Mouse (Mus musculus): ENCODE data around the gene Atp8a2.
"Not testable (repeated sequence)": the region's sequence is repeated elsewhere in the genome, so short reads cannot be mapped to it uniquely, and the experiment has no call there.

Atp8a2 gene

DNA sequence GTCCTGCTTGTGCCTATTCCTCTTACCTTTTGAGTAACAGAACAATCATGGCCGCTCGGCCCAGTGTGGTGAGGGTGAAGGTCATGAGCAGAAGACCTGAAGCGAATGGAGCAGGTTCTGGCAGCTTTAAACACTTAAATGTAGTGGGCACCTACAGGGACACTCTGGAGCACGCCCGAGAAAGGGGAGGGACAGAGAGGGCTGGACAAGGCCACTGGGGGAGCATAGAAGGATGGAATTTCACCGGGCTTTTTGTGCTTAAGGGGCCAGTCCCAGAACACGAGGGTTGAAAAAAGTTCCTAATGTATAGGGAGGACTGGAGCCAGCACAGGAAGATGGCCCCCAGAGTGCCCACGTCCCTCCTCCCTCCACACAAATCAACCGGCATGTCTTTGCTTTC, 563.0 kb downstream of the Atp8a2 start:
- DNase-seq, result no peak

DNA sequence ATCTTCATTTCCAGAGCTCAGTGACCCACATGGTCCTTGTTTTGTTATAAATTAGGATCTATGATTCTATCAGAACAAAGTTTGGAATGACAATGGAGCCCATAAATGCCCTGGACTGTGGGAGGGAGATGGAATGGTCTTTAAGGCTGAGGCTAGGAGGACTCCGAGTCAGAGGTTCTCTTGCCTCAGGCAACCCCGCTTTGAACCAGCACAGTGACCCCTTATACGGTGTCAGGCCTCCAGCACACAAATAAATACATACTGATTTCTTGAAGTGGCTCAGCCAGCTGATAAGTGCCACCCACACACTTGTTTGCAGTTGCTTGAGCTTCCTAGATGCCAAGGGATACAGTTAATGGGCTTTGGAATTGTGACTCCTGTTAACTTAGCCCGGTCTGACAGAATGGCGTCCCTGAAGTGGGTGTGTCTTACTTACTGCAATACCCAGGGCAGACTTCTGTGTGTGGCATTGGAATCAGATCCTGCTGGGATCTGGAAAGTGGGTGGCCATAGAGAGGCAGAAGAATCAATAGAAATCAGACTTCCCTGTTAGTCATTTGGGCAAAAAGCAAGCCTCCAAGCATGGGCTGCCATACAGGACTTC, 563.6 kb downstream of the Atp8a2 start:
- no peak for DNase-seq

GRCm38 (mm10) chr14:59632067-59632466, 564.9 kb downstream of the Atp8a2 start:
- no peak for DNase-seq

- no peak for DNase-seq
Observed at GRCm38 (mm10) chr14:59630096-59630495, 566.9 kb downstream of the Atp8a2 start.

DNA sequence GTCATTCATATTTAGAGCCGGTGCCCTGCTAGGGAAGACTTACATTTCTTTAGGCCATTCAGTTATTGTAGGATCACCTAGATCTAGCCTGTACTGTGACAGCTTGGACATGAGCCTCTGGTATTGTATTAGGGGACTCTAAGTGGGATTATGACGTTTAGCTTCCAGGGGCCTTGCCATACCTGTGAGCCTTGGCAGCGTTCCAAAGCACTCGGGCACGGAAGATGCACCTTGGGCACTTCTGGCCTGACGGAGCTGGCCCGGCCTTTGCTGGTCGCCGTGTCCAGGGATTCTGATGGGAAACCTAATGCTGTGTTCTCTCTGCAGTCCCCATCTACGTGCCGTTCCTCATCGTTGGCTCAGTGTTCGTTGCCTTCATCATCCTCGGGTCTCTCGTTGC, 567.7 kb downstream of the Atp8a2 start:
- no peak for DNase-seq

- DNase-seq, result peak; percentile 45 to 84
Observed at GRCm38 (mm10) chr14:59627823-59628222, 569.2 kb downstream of the Atp8a2 start.

DNA sequence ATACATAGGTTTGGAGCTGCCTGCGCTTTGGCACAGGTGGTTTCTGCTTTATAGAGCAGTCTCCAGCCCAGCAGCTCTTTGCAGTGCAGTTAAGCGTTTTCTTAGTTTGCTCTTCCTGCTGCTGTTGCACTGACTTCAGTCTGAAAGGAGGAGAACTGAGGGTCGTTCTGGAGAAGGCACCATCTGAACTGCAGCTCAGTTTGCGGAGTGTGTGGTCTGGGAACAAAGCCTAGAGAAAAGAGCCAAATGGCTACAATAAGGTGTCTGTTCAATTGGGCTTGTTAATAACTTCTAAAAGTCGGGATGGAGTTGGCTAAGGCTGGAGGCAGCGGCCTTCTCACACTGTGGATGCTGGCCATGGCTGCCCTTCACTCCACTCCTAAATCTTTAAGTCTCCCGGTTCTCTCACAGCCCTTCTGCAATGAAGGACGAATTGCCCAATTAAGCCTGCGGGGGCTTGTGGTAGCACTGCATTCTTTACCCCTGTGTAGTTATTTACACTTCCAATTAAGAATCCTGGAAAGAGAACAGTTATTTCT, 569.8 kb downstream of the Atp8a2 start:
- no peak for DNase-seq

DNA sequence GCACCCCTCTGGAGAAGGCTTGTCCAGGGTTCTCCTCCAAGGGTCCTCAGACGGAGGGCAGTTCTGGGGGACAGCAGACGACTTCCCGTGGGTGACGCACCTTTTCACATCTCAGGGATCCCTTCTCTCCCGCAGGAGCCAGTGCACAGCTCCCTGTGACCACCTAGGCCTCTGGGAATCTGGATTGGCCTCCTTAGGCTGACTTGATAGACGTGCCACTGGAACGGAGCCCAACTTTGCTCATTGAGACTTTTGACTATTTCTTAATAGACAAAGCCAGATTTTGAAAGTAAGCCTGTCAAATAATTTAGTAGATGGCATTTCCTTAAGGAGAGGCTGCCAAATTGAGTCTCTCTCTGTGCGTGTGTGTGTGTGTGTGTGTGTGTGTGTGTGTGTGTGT, 570.3 kb downstream of the Atp8a2 start:
- DNase-seq, result peak; percentile 42 to 59

- peak; percentile 42 to 54 for DNase-seq
Observed at GRCm38 (mm10) chr14:59625806-59626364, 571.1 kb downstream of the Atp8a2 start.

DNA sequence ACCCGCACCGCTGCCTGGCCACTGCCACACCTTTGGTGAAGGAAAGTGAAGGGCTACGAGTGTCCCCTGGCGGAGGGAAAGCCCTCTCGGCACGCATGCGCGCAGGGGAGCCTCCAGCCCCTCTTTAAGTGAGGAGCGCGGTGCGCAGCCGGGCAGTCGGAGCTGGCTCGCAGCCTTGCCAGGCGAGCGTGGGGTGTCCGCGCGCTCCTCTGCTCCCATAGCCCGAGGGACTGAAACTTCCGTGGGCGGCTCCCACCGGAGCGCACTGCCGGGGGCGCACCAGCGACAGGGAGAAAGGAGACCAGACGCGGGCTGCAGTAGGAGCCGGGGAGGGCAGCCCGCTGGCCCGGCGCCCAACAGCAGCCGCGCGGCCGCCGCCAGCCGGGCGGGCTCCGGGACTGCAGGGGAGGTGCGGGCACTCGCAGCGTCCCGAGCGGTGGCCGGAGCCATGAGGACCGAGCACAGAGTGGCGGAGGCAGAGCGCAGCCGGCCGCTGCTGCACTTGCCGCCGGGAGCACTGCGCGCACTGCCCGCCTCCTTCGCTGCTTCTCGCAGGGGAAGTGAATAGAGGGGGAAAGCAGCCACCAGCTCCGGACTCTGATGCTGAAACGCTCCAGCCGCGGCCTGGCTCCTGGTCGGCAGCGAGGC, 571.7 kb downstream of the Atp8a2 start, which contains the start of gene Shisa2:
Shisa2 (plus strand) TSS at position 151 of the 648 bp plus-strand sequence.
- peak; percentile 82 to 90 for DNase-seq

DNA sequence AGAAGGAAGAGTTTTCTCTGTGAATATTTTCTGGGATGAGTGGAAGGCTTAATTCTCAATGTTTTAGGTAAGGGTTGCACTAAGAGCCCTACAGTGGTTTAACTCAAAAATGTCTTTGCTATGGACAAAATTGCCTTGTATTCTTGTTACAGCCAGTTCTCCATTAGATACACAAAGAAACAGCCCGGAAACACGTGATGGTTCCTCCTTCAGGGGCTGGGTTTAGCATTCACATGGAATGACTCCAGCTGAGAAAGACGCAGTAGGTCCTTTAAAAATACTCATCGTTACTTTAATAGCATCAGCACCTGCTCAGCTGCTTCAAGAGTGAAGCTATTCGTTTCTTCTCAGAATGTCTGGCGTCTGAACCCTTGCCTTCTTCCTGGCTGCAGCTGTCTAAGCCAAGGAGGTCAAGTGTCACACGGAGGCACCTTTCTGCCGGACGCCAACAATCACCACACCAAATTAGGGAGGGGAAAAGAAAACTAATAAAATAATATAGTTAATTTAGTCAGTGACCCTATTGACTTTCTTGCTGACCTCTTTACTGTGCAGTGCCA, 572.6 kb downstream of the Atp8a2 start:
- no peak for DNase-seq

DNA sequence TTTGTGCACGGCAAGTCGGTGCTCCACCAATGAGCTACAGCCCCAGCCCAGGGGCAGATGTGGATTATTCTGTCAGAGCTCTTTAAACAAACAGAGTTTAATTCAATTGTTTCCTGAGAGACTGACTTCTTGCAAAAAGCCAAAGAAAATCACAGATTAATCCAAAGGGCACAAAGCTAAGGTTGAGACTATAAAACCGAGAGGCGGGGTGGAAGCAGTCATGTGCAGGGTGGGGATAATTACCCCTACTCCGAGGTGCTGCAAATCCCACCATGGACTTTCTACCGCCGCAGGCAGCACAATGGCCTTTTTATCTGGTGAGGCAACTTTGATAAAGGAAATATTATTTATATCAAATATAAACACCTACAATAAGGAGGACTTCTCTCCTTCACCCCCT, 580.2 kb downstream of the Atp8a2 start:
- DNase-seq, result no peak

DNA sequence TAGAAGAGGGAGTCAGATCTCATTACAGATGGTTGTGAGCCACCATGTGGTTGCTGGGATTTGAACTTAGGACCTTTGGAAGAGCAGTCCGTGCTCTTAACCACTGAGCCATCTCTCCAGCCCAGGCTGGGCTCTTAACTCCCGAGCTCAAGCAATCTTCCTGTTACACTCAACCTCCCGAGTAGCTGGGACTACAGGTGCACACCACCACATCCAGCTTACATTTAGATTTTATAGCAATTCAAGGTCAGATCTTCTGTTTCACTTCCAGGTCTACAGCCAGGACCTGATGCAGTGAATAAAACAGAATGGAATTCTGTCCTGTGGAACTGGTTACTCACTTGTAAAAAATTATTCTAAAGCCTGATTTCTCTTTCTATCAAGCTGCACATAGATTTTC, 582.8 kb downstream of the Atp8a2 start:
- not testable (repeated sequence) for DNase-seq

DNA sequence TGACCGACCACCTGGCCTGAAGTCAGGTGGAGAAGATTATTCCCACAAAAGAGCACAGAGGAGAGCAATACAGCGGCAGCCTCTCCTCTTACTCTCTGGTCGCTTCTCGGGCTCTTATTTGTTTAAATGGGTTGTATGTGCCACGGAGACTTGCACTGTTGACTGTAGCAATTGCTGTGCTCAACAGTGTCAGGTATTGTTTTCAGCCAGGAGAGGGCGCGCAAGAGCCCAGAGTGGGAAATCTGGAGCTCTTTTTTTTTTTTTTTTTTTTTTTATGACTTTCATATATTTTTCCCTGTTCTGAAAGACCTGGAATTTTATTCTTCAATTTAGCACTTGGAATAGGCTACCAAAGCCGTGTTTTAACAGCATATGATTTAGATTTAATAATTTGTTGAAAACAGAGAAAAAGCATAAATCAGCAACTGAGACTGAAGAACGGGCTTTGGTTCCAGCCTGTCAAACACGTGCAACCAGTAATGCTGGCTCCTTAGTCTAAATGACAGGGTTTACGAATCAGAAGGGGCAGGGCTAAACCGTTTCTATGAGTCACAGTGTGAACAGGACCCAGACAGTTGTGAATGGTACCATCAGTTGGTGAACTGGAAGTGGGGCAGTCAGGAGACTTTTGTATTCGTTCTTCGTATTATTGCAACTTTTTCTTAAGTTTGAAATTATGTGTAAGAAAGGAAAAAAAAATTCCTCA, 583.9 kb downstream of the Atp8a2 start:
- peak; percentile 64 to 72 for DNase-seq

DNA sequence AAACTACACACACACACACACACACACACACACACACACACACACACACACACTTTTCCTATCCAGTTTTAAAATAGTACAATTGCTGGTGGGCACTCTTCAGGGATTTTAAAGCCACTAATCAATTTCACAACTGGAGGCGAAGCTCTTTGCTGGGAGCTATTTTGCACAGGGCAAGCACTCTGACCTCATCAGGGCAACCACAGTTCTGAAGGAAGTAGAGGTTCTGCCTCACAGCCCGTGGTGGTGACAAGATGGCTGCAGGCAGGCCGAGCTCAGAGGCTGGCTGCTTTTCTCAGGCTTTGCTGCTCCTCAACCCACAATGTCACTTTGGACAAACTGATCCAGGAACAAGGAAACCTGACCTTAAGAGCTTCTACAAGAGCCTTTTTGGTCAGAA, 590.0 kb downstream of the Atp8a2 start:
- no peak for DNase-seq

GRCm38 (mm10) chr14:59605671-59606353, 591.2 kb downstream of the Atp8a2 start:
- DNase-seq, result peak in 1 of 2 experiments; percentile 71

GRCm38 (mm10) chr14:59604002-59604645, 592.9 kb downstream of the Atp8a2 start:
- DNase-seq, result peak in 1 of 2 experiments; percentile 28

- no peak for DNase-seq
Observed at GRCm38 (mm10) chr14:59598260-59598627, 598.7 kb downstream of the Atp8a2 start.

DNA sequence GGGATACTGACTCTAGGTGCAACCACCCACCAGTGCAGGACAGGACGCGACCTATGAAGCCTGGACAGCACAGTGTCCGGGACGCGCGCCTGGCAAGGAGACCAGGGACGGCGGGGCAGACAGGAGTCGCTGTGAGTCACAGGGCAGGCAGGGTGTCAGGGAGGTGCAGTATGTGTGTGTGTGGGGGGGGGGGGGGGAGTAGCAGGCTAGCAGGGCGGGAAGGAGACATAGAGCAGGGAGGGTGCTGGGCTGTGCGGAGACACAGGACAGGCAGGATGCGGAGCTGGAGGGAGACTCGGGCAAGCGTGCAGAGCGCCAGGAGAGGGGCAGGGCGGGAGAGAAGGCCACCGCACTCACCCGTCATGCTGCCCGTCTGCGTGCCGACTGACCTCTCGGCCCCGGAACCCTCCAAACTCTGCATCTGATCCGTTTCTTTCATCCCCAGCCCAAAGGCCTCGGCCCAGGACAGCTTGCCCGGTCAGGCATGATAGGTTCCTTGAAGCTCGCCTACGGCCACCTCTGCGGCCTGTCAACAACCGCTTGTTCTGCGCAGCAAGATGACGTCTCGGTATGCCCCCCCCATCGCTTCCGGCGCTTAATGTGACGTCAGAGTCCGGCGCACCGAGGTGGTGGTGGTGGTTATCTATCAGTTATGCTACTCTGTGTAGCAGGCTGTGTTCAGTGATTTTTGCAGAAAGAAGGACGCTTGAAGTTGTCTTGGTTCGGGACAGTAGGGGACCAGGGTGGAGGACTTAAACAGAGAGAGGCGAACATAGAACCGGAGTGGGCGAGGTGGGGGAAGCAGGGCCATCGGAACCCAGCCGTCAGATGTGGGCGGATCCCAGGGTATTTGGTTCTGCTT, 599.4 kb downstream of the Atp8a2 start, which contains the start of gene Cdadc1:
Cdadc1 (minus strand) TSS at position 562 of the 862 bp plus-strand sequence.
- peak; percentile 95 to 98 for DNase-seq

- DNase-seq, result no peak
Observed at GRCm38 (mm10) chr14:59594988-59595387, 602.0 kb downstream of the Atp8a2 start.

DNA sequence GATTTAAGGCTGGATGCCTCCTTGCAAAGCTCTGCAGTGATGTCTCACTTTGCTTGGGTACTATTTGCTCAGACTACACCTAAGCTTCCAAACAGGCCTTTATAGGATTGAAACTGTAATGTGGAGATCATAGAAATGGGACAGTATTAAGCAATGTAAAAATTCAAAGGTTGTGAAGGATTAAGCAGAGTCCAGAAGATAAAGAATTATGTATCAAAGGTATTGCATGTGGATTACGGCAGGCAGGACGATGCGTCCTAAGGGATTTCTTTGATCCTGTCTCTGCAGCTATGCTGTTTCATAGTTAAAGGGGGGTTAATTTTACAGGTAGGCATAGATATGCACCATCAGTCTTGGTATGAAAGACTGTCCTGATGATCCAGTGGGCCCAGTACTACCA, 604.4 kb downstream of the Atp8a2 start:
- DNase-seq, result no peak
